Mouse (Mus musculus) MEL (cell line): Measurements from ENCODE around the gene Pms1.

Source experiments
- BHLHE40 ChIP-seq: IDR thresholded peaks from 2 replicates; pipeline ENCODE4 v1.6.1; 2012; ENCODE audit warnings: low read depth, mild to moderate bottlenecking, inconsistent platforms, low read length, improper control_type of control experiment, borderline replicate concordance
- CHD2 ChIP-seq: IDR thresholded peaks from 2 replicates; pipeline ENCODE4 v1.6.1; 2011; ENCODE audit warnings: low read length, improper control_type of control experiment
- CTCF ChIP-seq, 3 experiments: IDR thresholded peaks in 2 of 3; conservative IDR thresholded peaks in 1 of 3; 2 replicates each; pipeline ENCODE4 v1.5.1; 2011 to 2012; ENCODE audit warnings: low read length in 3 of 3, low read depth in 2 of 3, mild to moderate bottlenecking in 2 of 3, improper control_type of control experiment in 1 of 3, inconsistent platforms in 1 of 3, mixed read lengths in 1 of 3, moderate library complexity in 1 of 3; ENCODE audit not compliant: control insufficient read depth in 1 of 3, insufficient read depth in 1 of 3, poor library complexity in 1 of 3, severe bottlenecking in 1 of 3
- EP300 ChIP-seq, 2 experiments: IDR thresholded peaks; 2 replicates each; pipeline ENCODE4 v1.6.1; 2011; ENCODE audit warnings: improper control_type of control experiment in 2 of 2, low read length in 2 of 2, low read depth in 1 of 2, mild to moderate bottlenecking in 1 of 2
- ETS1 ChIP-seq: IDR thresholded peaks from 2 replicates; pipeline ENCODE4 v1.6.1; 2012; ENCODE audit warnings: low read depth, mild to moderate bottlenecking, inconsistent platforms, low read length, improper control_type of control experiment, moderate library complexity
- MAFK ChIP-seq: IDR thresholded peaks from 2 replicates; pipeline ENCODE4 v1.6.1; 2011; ENCODE audit warnings: low read depth, mild to moderate bottlenecking, low read length, improper control_type of control experiment, borderline replicate concordance
- MAZ ChIP-seq: IDR thresholded peaks from 2 replicates; pipeline ENCODE4 v1.6.1; 2012; ENCODE audit warnings: low read depth, mild to moderate bottlenecking, inconsistent platforms, low read length, improper control_type of control experiment
- MXI1 ChIP-seq: IDR thresholded peaks from 2 replicates; pipeline ENCODE4 v1.6.1; 2011; ENCODE audit warnings: mild to moderate bottlenecking, low read depth, low read length, improper control_type of control experiment
- POLR2A ChIP-seq, 2 experiments: IDR thresholded peaks; 2 replicates each; pipeline ENCODE4 v1.6.1; 2011 to 2012; ENCODE audit warnings: low read length in 2 of 2, mild to moderate bottlenecking in 2 of 2, control low read depth in 1 of 2, improper control_type of control experiment in 1 of 2, low read depth in 1 of 2, moderate library complexity in 1 of 2; ENCODE audit not compliant: control insufficient read depth in 1 of 2, insufficient read depth in 1 of 2, poor library complexity in 1 of 2
- SIN3A ChIP-seq: IDR thresholded peaks from 2 replicates; pipeline ENCODE4 v1.6.1; 2012; ENCODE audit warnings: low read length, improper control_type of control experiment, inconsistent platforms
- TAL1 ChIP-seq: IDR thresholded peaks from 2 replicates; pipeline ENCODE4 v1.6.1; 2012; ENCODE audit warnings: mild to moderate bottlenecking, inconsistent platforms, low read length, moderate library complexity, mixed read lengths
- ZKSCAN1 ChIP-seq: IDR thresholded peaks from 2 replicates; pipeline ENCODE4 v1.6.1; 2012; ENCODE audit warnings: low read depth, mild to moderate bottlenecking, inconsistent platforms, low read length, improper control_type of control experiment, moderate library complexity

GRCm38 (mm10) chr1:53312989-53313967 lies 16.5 kb upstream of the Pms1 start, which contains the start of gene Osgepl1:
- TF ChIP-seq BHLHE40, result no peak
- TF ChIP-seq ETS1, result 0 out of 2 replicates have a peak, but pooled peaks have one; percentile 5
- TF ChIP-seq CTCF (IDR thresholded peaks at IDR 0.05 in 2 of 3, conservative IDR thresholded peaks at IDR 0.05 in 1 of 3; ENCODE audit: control insufficient read depth in 1 of 3, insufficient read depth in 1 of 3, low read depth in 2 of 3, low read length in 3 of 3, poor library complexity in 1 of 3, severe bottlenecking in 1 of 3), result peak in 1 of 3 experiments; percentile 11; a peak in 1 of 6 replicates
- TF ChIP-seq ZKSCAN1, result no peak
- TF ChIP-seq POLR2A (IDR thresholded peaks at IDR 0.05; ENCODE audit: control insufficient read depth in 1 of 2, insufficient read depth in 1 of 2, low read depth in 1 of 2, low read length in 2 of 2, poor library complexity in 1 of 2), result peak; percentile 71 to 94
- peak; percentile 59; the same call in 1 of the 2 replicates for TF ChIP-seq SIN3A
- no peak for TF ChIP-seq MAFK
- TF ChIP-seq EP300 (IDR thresholded peaks at IDR 0.05; ENCODE audit: low read depth in 1 of 2, low read length in 2 of 2), result no peak
- TF ChIP-seq TAL1, result no peak
- TF ChIP-seq CHD2, result no peak
- peak; percentile 63; the same call in 1 of the 2 replicates for TF ChIP-seq MXI1
- TF ChIP-seq MAZ, result no peak
